Mouse (Mus musculus) heart, adult 2 months (tissue): ENCODE measurements around the gene Riox1.

Source experiments
- CTCF ChIP-seq: fragments of 200-600 bp; IDR thresholded peaks from 2 replicates; pipeline ENCODE4 v1.8.1; 2022; ENCODE audit warnings: antibody characterized with exemption, mild to moderate bottlenecking, moderate library complexity
- POLR2A ChIP-seq: fragments of 200-500 bp; IDR thresholded peaks from 2 replicates; pipeline ENCODE4 v1.6.1; 2011; ENCODE audit warnings: mild to moderate bottlenecking, low read depth, low read length, control low read depth; ENCODE audit not compliant: insufficient read depth

- TF ChIP-seq CTCF (no peak), POLR2A (no peak)
These were observed 663 bp downstream of the Riox1 start for GRCm38 (mm10) chr12:83950840-83951701.
